Mouse (Mus musculus) layer of hippocampus, postnatal 14 days (tissue): ENCODE results near the gene Rnaseh2a. TPM values are rescaled to one million over a fixed set of nuclear protein-coding genes. Genes with fewer than 3 reads are reported as not detected.

Experiments used
- DNase-seq, 2 experiments: peaks; one replicate each; pipeline ENCODE4 v3.0.0; 2021 to 2022; ENCODE audit warnings: low spot score in 2 of 2, mixed read lengths in 1 of 2
- total RNA-seq, 2 experiments: library from RNA; stranded (reverse); gene quantifications; 2 replicates each; pipeline ENCODE4 v1.2.3; 2021

Rnaseh2a gene
- total RNA-seq, 2 experiments from 2014 or later = 34.3 to 34.4 TPM

DNA sequence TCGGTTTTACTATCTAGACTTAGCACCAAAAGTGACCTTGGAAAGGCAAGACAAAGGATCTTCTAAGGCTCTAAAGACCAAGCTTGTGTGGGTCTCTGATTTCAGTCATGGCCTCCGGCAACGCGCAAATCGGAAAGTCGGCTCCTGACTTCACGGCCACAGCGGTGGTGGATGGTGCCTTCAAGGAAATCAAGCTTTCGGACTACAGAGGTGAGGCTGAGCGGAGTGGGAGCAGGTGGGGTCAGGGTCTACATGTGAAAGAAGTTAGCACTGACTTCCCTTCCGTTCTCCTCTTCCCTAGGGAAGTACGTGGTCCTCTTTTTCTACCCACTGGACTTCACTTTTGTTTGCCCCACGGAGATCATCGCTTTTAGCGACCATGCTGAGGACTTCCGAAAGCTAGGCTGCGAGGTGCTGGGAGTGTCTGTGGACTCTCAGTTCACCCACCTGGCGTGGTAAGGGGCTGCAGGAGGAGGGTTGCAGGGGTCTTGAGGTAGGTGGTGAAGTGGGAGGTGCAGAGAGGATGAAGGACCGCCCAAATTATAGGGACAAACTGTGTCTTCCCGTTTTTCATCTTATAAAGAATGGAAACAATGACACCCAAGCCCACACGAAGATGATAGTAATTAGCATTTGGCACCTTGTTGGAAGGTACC lies 696 bp upstream of the Rnaseh2a start:
- no peak for DNase-seq

DNA sequence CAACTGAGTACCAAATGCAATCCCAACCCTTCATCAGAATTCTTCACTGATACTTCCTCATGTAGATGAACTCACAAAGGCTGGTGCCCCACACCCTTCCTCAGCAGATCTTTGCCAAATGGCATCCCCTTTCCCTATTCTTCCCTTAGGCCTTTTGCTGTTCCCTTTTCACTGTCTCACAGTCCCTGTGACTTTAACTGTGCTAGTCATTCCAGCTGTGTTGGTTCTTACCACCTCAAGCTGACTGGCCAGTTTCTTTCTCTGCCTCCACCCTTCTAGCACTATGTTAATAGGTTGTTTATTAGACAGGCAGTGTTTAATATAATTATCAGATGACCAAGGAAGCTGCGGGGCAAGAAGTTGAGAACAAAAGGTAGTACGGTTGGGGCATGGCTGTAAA lies 917 bp downstream of the Rnaseh2a start:
- DNase-seq = no peak

DNA sequence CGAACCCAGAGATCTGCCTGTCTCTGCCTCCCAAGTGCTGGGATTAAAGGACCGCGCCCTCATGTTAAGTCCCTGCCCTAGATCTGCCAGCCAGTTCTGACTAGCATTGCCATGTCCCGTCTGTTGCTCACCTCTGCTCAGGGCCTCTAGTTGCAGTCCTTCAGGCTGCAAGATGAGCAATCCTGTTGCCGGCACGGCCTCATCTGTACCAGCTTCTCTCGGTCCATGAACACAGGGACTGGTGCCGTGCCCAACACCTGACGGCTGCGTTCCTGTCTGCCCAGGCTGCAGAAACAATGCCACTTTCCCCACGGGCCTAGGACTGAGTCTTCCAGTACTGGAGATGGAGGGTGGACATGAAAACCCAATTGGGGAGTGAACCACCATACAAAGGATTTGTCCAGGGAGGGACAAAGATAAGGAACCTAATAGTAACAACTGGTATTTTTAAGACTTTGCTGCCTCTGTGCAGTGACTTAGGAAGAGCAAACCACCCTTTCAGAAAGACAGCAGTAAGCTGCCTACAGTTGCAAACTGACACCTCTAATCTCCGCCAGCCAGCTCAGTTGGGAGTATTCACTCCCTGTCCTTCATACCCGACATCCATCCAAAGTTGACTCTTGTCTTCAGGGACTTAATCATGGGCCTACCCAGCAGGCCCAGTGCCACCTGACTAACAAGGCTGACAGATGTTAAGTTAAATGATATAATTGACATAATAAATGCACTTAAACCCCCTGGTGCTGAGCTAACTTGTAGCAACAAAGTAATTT lies 1.8 kb downstream of the Rnaseh2a start:
- DNase-seq = no peak

DNA sequence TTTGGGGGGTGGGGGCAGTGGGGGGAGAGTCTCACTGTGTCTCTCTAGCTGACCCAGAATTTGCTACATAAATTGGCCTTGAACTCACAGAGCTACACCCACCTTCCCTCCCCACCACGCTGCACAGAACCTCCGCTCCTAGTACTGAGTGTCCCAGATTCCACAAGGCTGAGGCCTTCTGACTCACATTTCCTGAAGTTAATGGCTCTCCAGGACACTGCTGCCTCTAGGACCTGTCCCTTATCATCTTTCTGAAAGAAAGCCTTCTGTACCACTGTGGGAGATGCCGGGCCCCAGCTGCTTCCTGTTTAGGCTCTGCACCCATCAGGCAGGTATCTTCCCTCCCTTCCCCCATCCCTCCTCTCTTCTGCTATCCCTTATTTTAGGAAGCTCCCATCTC lies 3.0 kb downstream of the Rnaseh2a start:
- no peak for DNase-seq

DNA sequence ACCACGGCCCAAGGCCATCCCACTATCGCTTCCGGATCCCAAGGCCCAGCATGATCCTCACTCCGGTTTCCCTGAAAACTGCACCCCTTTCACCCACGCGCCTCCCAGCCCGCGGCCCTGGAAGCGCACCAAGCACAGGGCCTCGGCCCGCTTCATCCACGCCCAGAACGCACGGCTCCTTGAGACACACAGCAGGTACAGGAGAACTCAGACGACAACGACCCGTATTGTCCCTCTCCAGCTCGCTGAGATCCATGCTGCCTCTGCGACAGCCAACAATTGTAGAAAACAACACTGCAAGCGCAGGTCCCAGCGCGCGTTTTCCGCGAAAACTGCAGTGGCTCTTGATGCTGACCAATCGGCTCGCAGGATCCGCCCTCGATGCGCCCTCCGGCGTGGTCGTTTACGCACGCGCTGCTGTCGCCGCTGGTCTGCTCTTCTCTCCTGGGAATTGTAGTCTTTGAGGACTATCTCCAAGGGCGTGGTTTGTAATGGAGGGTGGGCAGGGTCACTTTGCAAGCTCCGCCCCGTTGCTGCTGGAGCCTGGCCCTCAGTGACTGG lies 3.8 kb downstream of the Rnaseh2a start:
- peak; percentile 84 to 95 for DNase-seq

DNA sequence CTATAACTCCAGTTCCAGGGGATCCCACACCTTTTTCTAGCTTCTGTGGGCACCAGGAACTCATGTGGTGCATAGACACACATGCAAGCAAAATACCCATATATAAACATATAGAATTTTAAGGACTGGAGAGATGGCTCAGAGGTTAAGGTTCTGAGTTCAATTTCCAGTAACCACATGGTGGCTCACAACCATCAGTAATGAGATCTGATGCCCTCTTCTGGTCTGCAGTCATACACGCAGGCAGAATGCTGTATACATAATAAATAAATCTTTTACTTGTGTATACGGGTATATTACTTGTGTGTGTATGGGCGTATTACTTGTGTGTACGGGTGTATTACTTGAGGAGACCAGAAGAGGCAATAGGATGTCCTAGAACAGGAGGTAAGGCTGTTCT lies 5.6 kb downstream of the Rnaseh2a start:
- DNase-seq = no peak

DNA sequence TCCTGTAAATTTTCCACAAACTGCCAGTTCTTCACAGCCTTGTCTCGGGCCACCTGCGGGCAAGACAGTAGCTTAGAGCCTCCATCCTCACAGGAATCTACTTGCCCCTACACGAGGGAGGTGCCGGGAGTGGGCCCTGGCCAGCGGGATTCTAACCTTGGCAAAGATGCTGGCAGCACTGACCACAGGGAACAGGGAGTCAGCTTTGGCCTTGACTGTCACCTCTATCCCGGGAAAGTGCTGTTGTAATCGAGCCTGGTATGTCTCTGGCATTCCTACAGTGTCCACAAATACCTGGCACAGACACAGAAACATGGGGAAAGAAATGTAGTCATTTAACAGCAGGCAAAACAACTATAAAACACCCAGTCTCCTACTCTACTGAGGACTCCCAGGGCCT lies 9.8 kb downstream of the Rnaseh2a start:
- DNase-seq = no peak

DNA sequence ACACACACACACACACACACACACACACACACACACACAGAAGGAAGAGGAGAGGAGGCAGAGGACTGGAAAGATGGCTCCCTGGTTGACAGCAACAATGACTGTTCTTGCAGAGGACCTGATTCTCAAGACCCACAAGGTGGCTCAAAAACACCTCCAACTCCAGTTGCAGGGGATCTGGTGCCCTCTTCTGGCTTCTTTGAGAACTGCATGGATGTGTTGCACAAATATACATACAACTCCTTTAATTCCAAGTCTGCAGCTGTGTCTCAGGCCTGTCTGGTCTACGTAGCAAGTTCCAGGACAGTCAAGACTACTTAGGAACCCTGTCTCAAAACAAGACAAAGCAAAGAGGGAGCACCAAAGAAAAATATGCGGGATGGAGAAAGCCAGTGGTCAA lies 12.8 kb downstream of the Rnaseh2a start:
- DNase-seq = peak; percentile 49 to 76

DNA sequence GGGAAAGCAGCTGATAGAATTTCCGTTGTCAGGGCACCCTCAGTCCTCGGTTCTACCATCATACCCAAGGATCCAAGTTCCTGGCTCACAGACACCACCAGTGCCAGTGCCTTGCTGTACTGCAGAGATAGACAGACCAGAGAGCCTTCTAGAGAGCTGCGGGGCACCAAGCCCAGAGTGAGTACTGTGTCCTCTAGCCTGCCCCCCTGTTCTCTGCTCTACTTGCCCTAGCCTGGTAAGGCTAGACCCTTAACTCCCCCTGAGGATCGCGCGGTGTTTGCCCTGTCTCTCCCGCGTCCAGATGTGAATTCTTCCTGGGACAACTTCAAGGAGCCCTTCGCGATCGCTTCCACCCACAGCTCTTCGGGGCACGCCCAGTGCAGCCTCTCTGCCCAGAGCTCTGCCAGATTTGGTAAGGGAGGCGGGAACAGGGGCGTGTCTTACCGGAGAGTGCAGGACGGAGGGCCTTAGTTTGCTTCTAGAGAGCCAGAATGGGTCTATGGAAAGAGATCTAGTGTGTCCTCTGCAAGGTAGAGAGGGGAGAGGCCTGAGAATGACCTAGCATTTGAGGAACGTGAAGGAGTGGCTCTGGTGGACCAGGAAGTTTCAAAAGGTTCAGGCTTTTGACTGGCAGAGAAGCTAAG lies 16.8 kb downstream of the Rnaseh2a start:
- DNase-seq = no peak

DNA sequence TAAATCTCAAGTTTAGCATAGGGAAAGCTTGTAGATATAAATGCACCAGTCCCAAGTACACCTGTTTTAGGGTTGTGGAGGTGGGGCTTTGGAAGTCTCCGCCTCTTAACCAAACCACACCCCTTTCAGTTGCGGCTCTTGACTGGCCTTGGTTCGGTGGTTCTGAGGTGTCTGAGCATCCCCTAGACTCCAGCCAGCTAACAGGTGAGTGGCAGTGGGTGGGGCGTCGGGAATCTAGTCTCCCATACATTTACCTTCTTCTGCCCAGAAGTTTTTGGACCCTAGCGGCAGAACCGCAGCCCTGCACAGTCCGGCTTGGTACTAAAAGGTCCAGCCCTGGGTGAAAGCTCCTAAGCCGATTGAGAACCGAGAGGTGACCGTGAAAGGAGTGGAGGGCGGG lies 19.8 kb downstream of the Rnaseh2a start:
- no peak for DNase-seq

DNA sequence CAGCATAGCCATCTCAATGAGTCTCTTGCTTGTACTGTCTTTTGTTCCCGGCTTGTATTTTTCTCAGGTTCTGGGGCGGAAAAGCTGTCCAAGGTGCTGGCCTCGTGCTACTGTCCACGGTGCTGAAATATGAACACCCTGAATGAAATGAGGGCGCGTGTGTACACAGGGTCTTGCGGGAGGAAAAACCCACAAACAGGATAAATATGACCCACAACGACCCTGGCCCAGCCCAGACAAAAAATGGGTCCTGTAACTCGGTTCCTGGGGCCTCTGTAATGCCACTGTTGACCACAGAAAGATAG lies 22.4 kb downstream of the Rnaseh2a start:
- DNase-seq = no peak

DNA sequence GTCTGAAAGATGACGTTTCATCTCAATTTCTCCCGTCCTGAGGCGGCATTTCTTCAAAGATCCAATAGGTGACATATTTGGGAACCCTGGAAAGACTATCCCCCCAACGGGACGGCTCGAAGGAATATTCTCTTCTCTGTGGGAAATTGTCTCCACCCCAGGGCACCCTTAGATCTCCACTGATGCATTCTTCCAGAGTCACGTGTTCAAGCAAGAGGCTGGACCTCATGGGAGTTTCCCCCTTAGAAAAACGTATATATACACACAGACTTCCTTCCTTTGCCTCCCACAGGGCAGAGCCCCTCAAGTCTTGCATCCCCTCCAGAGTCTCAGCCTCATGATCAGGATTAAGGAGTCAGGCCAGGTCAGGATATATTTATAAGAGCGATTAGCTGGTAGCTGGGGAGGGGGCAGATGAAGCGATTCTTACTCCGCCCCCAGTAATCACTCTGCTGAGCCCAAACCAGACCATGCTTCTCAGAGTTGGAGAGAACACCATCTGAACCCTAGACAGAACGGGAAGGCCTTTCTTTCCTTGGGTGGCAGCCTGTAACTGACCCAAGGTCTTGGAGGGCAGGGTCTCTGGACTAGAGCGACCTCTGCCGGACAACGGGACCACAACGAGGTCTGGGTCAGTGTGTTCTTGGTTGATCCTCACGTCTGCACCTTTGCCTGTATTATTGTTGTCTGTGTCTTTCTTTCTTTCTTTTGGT lies 22.9 kb downstream of the Rnaseh2a start, which contains the start of gene Rtbdn:
Gene Rtbdn (plus strand): TSS at position 464 of the 713 bp plus-strand sequence.
- no peak for DNase-seq

DNA sequence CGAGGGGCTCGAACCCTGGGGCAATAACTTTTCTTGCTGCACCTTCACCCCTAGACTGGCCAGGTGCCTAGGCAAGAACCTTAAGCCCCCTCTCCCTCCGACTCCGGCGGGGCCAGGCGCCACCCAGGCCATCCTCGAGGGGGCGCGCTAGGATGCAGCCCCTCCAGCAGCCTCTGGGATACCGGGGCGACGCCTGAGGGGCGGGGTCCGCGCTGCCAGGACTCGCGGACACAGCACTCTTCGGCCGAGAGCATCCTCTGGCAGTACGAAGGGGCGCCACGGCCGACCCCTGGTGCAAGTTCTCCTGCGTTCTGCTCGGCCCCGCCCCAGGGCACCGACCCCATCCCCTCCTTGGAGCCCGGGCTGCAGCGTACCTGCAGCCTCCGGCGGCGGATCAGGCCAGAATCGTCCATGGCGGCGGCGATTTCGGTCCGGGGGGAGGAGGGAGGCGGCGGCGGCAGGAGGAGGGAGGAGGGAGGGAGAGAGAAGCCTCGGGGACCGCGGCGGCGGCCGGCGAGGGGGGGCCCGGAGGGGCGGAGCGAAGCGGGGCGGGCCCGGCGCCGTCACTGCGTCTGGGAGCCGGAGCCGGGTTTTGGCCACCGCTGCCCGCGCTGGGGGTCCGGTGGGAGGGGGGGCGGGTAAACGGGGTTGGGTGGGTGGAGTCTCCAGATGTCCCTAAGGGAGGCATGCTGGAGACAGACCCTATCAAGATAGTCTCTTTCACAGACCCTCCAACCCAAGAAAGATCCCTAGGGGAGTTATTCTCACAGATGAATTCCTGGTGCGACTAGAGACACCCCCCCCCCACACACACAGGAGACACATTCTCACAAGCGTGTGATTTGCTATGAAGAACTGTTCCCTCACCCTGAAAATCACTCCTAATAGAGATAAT lies 23.7 kb downstream of the Rnaseh2a start:
- peak in 1 of 2 experiments; percentile 47 for DNase-seq

DNA sequence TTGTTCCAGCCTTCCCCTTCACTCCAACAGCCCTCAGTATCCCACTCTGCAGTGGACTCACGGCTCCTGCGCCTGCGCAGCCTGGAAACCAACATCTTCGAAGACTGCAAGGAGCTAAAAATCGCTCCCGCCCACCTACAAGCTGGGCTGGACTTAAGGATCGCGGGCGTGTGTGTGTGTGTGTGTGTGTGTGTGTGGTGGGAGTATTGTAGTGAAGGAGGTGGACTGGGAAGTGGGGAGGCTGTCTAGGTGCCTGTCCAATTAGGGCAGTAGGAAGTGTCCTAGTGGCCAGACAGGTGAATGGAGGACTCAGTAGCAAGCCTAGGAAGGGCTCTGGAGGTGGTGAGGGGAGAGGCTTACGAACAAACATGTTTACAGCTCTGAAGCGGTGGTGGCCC lies 24.3 kb downstream of the Rnaseh2a start:
- peak in 1 of 2 experiments; percentile 45 for DNase-seq

DNA sequence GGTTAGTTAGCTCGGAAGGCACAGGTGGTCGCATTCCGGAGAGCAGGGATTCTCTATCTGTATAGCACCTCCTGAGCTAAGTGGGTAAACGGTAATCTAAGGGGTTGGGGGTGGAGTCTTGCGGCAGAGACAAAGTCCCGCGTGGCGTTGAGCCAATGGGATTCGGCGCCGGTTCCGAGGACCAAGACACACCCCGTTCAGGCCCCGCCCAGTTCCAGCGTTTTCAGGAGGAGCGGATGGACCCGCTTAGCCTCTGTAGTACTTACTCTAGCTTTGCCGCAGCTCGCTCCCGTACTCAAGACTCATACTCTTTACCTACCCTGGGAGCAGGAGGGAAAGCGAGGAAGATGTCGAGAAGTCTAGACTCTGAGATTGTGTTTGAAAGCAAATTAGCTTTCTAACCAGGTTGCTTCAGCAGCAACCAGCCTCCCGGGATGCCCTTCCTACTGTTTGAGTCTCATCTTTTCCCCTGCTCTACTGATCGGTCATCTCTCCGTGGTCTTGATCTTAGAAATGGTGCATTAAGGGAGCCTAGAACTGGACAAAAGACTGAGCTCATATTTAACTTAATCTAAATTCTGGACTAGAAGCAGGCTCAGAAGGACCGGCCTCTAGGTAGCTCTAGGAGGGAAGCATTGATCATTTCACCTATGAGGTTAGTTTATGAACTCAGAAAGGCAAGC lies 24.9 kb downstream of the Rnaseh2a start:
- peak in 1 of 2 experiments; percentile 51 for DNase-seq

DNA sequence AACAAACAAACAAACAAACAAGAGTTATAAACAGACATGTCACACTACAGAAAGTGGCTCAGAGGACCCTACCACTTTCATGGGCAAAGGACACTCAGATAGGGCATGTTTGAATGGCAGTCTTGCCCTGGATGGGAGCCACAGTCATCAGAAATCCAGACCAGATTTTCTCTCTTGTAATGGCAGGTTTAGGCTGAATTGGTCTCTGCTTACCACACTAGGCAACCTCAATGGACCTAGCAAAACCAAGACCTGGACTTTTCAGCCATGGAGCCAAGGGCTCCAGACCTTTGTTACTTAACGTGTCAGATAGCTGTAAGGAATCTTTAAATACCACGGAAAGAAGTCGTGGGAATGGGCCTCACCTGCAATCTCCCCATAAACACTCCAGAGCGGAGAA lies 25.9 kb downstream of the Rnaseh2a start:
- DNase-seq = no peak

DNA sequence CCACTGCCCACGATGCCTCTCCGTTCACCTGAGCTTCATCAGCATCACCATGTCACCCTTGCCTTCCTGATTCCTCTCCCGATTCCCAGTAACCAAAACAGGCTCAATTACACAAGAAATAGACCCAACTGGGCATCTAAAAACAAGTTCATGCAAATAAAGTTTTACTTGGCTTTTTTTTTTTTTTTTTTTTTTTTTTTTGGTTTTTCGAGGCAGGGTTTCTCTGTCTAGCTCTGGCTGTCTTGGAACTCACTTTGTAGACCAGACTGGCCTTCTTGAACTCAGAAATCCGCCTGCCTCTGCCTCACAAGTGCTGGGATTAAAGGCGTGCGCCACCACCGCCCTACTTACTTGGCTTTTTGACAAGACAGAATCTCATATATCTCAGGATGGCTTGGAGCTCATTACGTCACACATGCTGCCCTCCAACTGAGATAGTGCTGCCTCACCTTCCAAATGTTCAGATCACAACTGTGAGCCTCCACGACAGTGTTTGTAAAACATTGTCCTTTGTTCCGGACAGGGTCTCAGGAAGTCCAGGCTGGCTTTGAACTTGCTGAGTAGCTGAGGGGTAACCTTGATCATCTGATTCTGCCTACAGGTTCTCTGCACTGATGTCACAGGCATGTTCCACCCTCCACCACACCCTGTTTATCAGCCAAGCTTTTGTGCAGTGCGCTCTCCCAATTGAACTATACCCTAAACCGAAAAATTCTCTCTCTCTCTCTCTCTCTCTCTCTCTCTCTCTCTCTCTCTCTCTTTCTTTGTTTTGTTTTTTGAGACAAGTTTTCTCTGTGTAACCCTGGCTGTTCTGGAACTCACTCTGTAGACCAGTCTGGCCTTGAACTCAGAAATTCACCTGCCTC lies 31.7 kb downstream of the Rnaseh2a start:
- no peak for DNase-seq

DNA sequence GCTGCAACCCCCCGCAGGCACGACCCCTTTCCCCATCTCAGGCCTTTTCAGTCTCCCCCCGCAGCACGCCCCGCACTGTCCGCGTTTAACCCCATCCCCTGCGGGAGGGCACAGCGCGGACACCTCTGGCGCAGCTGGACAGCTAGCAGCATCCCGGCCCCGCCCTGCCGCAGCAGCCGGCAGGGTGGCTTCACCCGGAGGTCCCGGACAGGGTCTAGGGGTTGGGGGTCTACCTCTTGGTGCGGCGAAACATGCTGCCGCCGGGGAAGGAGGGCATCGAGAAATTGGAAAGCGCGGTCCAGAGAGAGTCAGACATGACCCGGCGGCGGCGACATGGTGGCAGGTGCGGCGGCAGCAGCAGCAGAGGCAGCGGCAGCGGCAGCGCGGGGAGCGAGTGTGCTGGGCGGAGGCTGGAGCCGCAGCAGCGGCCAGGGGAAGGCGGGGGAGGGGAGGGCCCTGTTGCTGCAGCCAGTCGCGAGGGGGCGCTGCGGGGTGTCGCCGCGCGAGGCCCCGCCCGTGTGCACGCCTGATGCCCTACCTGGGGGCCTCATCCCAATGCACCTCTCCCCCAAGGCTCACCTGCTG lies 32.5 kb downstream of the Rnaseh2a start, which contains the start of gene Mast1:
Gene Mast1 (minus strand): TSS at position 398 of the 585 bp plus-strand sequence.
- DNase-seq = peak; percentile 63 to 68
